Mouse (Mus musculus): ENCODE measurements around the gene Srms.

DNA sequence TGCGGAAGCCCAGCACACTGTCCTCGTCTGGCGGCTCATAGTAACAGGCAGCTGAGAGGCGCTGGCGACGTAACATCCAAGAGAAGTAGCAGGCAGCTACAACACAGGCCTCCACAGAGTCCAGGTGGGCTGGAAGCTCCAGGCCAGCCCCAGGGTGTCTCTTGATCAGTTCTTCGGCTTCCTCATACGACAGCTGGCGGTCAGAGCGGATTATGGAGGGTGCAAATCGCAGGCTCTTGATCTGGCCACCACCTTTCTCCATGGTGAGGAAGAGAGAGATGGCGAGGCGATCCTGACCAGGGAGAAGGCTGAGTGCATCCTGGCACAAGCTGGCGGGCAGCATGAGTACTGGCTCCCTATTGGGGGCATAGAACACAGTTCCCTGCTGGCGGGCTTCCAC lies 20.5 kb upstream of the Srms start:
- TF ChIP-seq CTCF (IDR thresholded peaks at IDR 0.05; ENCODE audit: control insufficient read depth, insufficient read depth, low read length): no peak
- no peak for TF ChIP-seq POLR2A (IDR thresholded peaks at IDR 0.05; ENCODE audit: borderline replicate concordance, control insufficient read depth, low read depth, low read length)

Data from bone marrow, adult 2 months (tissue).